Mouse (Mus musculus): ENCODE results near the gene Cnot2.

The Cnot2 gene

DNA sequence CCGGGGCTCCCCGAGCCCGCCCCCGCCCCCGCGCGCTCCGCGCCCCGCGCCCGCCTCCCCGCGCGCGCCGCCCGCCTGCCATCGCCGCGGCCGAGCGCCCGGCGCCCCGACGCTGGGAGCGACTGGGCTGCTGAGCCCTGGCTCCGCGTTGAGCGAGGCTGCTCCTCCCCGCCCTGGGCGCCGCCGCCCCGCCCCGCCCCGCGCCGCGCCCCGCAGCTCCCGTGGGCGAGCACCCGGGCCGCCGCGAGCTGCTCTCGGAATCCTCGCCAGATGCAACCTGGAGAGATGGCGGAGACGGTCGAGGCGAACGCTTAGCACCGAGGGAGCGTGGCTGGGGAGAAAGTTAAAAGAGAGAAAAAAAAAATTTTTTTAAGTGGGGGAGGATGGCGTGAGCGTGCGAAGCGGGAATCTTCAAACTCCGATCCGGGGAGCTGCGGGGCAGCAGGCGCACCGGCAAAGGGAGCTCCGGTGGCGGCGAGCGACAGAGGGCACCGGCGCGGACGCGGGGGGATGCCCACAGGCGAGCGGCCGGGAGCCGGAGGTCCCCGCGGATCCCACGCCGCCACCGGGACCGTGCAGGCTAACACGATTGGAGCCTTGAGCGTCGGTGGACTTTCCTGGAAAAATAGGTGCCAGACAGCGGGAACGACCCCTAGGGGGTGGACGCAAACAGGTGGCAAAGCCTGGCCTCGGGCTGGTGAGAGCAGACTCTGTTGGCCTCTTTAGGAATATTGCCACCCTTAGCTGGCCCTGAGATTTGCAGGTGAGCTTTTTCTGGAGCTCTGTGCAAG is 107.4 kb downstream of the Cnot2 start, which contains the start of gene Kcnmb4:
Gene Kcnmb4, minus strand, starts transcription at position 120 of the 791 bp plus-strand sequence.
- peak in 1 of 2 experiments; percentile 14 for DNase-seq

DNA sequence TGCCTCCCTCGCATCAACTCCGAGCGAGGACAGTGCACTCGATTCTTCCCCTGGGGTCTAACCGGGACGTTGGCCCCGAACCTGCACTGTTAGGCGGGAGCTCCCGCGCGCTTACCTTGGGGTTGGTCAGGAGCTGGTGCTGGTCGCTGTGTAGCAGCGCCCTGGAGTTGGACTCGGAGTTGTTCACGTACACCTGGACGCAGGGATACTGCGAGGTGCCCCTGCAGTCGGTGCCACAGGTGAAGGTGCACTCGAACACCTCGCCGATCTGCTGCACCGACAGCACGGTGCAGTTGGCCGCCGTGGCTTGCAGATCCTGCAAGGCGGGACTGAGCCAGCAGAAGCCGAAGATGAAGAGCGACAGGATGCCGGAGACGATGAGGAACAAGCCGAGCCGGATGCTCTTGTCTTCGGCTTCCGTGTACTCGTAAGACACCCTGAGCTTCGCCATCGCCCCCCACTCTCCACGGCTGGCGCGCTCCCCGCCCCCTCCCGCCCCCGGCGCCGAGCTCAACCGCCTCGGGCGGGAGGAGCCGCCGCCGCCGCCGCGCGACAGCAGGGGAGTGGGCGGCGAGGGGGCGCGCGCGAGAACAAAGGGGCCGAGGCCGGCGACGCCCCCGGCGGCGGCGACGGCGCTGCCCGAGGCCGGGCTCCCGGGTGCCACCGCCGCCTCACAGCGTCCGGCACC is 108.1 kb downstream of the Cnot2 start:
- DNase-seq: peak; percentile 6 to 47

DNA sequence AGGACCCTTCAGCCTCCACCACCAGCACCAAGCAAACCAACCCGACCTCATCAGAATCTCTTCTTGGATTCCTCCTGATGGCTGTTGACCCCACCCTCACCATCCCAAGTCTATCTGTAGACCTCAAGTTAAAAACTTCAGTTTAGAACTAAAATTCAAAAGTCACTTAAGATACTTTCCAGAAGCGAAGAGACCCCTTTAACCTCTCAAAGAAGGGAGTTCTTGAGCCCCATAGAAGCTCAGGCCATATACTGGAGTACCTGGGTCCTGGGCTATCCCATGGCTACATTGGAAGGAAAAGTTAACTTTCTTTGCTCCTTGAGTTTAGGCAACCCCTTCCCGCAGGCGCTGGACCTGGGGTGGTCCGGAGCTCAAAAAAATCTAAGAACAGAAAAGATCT is 108.7 kb downstream of the Cnot2 start:
- no peak for DNase-seq

DNA sequence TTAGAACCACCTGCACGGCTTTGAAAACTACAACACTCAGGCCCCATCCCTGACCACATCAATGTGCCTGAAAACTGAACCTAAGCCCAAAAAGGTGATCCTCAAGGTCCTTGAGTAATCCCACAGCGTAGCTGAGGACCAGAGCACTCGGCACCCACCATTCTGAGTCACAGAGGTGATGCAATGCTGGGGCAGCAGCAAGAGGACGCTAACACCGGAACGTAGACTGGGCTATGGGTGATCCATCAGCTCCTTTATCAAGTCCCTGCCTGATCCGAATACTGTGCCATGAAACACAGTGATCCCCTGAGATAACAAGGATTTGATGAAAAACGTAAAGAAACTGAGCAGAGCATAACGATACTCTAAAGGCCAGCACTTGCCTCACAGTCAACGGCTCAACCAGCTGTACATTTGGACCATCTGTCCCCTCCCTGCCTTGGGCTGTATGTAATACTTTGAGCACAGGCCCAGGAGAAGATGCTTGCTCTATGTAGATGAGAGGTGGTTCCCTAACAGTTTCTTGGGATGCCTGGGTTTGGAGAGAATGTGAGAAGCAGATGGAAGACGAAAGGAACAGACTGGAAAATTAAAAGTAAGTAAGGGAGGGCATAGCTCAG is 110.9 kb downstream of the Cnot2 start:
- no peak for DNase-seq

DNA sequence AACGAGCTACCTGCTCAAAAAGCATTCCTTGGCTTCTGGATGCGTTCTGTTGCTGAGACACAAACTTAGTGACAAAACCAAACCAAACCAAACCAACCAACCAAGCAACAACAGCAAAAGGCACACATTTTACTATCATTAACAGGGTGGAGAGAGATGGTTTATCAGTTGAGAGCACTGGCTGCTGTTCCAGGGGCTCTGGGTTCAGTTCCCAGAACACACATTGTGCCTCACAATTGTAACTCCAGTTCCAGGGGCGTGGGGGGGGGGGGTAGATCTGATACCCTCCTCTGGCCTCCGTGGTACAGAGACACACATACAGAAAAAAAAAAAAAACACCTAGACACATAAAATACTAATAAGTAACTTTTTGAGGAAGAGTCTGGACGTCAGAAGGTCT is 113.2 kb downstream of the Cnot2 start:
- DNase-seq: no peak

DNA sequence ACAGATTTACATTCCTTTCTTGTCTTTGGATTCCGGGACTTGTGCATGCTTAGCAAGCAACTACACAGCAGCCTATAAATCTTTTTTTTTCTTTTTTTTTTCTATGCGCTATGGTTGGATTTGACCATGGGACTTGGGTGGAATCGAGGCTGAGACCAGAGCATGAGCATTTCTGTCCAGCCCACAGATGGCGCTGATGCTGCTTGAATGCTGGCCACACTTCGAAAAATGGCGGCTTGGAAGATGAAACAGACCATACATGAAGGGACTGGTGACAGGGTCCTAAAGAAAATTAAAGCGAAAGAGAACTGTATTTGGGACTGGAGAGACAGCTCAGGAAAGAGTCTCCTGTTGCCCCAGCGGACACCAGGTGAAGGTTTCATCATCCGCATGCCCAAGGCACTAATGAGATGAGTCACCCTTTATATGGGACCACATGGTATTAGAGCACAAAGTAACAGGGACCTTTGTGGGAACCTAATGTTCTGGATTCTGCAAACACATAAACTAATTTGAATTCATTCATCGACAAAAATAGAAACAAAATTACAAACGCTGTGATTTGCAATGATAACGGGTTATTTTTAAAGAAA is 117.5 kb downstream of the Cnot2 start:
- DNase-seq: no peak

DNA sequence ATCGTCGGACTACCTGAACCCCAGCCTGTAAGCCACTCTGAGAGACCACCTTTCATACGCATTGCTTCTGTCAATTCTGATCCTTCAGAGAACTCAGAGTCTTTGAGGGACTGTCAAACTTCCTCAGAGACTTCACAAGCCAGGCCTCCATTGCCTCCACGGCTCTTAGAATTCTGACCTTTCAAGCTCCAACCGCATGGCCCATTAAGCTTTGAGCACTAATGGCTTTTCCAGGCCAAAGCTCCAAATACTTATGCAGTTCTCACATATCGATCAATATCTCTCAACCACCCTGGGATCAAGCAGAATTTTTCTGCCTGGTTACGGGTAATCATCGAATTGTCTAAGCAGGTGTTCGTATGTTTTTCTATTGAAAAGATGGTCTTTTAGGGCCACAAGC is 119.9 kb downstream of the Cnot2 start:
- no peak for DNase-seq

DNA sequence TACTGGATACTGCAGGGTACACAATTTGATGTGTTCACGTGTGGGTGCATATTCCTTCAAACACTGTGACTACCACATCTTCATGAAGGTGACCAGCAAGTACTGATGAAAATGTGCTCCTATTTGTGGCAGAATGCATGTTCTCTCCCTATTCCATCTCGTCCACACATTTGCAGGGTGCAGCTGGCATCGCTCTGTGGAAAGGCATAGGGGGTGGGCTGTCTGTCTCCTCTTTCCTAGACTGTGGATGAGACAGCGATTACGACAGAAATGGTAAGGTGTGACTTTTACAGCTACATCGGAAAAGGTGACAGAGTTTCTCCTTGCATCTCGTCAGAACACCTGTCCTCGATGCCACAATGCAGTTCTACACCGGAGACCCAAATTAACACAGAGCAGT is 122.5 kb downstream of the Cnot2 start:
- no peak for DNase-seq

DNA sequence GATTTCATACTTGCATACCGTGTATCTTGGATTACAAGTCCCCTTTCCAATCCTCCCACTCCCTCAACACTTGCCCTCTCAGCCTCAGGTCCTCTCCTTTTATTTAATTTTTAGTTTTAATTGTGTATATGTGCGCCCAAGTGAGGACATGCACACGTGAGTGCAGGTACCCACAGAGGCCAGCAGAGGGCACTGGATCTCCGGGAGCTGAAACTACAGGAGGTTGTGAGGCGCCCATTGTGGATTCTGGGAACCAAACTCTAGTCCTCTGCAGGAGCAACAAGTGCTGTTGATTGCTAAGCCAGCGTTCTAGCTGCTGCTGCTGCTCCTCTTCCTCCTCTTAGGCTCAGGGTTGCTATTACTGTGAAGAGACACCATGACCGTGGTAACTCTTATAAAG is 128.5 kb downstream of the Cnot2 start:
- no peak for DNase-seq

DNA sequence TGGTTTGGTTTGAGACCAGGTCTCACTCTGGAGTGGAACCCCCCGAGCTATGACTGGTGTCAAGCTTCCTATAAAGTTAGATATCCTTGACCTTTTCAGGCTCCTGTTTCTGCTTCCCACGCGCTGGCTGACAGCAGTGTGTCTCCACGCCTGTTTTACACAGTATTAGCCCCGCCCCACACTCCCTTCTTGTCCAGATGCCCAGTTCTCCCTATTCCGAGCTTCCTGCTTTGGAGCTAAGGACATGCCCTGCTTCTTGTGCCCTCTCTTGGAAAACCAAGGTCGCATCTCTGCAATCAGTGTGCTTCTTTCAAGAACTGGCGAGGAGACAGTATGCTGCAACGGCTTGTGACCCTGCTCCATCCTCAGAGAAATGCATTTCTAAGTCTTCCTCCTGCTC is 130.7 kb downstream of the Cnot2 start:
- no peak for DNase-seq

DNA sequence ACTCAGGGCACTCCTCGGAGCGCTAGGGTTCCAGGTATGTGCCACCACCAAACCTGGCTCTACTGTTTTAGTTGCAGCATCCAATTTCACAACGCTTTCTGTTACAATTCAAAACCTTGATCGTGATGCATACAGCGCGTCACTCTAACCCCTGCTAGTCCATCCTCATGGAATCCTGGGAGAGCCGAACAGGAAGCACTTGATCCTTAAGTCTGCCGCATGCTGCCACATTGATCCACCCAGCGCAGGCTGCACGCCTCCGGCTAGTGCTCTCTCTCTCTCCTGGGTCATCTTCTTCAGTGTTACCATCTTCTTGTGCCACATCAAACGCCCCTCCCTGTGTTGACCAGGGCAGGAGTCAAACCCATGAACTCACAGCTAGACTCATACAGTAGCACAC is 133.1 kb downstream of the Cnot2 start:
- no peak for DNase-seq

DNA sequence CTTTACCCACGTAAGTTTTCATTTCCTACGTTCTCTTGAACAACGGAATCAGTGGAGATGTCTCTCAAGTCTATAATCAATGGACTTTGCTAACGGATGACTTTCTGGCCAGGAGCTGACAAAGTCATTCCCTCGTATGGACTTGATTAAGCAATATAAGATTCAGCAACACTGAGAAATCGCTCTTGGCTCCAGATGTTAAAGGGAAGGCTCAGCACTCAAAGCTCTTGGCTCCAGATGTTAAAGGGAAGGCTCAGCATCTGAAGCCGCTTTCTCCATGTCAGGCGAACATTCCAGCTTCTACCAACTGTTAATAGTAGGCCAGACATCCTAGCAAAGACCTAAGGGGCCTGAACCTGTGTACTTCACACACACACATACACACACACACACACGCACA is 134.1 kb downstream of the Cnot2 start:
- no peak for DNase-seq

DNA sequence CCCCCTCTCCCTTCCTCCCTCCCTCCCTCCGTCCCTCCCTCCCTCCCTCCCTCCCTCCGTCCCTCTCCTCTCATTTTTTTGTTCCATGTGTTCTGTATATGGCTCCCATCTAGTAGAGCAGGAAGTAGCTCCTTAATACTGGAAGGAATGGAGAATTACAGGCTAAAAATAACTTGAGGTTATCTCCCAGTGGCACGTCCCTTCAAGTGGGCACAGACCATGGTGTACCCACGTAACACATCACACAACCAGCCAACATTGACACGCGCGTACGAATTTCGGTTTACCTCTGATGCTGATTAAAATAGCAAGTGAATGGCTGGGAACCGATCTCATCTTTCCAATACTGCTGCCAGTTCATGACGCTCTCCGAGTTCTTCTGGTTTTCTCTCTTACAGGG is 135.3 kb downstream of the Cnot2 start:
- no peak for DNase-seq

DNA sequence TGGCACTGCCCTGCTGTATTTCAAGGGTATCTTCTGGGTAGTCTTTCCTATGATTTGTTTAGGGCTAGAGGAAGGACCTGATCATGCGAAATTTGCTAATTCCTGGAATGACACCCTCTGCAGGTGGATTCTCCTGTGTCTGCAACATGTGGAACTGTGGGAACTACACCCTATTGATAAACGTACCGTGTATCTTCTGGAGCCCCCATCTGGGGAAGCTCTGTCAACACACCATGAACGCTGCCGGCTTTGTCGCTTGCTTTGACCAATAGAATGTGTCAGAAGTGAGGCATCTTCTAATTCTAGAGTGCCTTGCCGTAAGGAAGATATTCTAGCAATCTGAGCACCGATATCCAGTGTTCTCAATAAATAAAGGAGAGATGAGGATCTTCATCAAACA is 136.5 kb downstream of the Cnot2 start:
- DNase-seq: no peak

DNA sequence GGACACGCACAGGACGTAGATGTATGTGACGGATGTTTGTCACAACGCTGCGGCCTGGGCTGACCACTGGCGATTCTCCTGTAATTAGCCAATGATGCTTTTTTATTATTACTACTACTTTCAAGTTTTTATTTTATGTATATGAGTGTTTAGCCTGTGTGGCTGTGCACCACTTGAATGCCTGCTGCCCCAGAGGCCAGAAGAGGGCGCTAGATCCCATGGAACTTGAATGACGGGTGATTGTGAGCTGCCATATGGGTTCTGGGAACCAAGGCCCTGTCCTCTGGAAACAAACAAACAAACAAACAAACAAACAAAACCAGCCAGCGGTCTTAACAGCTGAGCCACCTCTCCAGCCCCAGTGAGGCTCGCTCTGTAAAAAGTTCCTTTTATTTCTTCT is 136.9 kb downstream of the Cnot2 start:
- no peak for DNase-seq

DNA sequence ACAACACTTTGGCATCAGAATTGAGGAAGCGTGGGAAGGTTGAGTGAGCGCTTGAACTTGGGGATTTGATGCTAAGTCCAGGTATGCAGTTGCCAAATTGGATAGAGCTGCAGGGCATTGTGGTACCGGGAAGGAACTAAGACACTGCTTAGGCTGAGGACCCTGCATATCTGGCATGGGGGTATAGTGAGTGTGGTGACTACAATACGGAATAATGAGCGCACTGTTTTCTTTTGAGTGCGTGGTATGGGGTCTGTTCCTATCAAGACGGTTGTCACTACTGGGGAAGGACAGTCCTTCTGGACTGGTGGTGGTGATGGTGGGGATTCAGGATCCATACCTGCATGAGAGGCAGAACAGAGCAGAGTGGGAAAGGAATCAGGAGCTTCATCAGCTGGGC is 140.4 kb downstream of the Cnot2 start:
- DNase-seq: no peak

DNA sequence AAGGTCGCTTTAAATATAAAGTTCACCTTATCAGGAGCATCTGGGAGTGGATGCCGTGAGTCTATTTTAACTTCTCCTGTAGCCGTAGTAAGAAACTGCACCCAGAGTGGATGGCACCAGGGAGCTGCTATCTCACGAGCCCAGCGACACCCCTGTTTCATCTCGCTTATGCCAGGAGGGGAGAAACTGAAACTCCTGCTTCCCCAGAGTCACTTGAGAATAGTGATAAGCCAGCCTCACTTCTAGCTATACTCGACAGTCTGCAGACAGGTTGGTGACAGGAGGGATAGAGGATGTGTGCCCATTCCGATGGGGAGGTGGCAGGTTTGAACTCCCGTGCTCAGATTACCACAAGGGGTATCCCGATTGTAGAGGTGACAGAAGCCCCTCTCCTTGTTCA is 141.2 kb downstream of the Cnot2 start:
- DNase-seq: no peak

DNA sequence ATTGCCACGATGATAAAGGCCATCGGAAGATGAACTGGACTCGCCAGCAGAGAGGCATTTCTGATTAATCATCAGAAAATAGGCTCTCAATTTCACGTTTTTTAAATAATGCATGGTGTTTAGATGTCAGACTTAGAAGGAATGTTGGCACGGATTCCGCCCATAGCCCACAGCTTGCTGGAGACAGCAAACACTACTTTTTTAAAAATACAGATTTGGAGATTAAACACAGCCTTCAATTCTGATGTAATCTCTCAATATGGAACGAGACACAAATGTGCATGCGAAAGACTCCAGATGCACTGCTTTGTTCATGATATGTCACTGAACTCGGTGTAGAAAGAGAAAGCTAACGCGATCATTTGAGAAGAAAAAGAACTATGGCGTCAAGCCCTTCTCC is 145.9 kb downstream of the Cnot2 start:
- no peak for DNase-seq

Measured in kidney, postnatal 25 days (tissue).